Mouse (Mus musculus) heart, postnatal 36 days (tissue): ENCODE data around the gene Sfxn3. TPM values are rescaled to one million over a fixed set of nuclear protein-coding genes. Genes with fewer than 3 reads are reported as not detected.

Experiments used
- DNase-seq, 2 experiments: peaks; one replicate each; pipeline ENCODE4 v3.0.0; 2021 to 2022
- intact Hi-C: fragments of 180-260 bp; cut with DNase I; formaldehyde crosslinking; loops from one replicate; pipeline ENCODE4 v1.15.1; 2025
- total RNA-seq, 2 experiments: library from RNA; stranded (reverse); gene quantifications; 2 replicates each; pipeline ENCODE4 v1.2.3; 2021

Sfxn3 gene
- total RNA-seq, 2 experiments from 2014 or later = 11.6 to 14.2 TPM

GRCm38 (mm10) chr19:45044389-45044927 is 2.8 kb upstream of the Sfxn3 start:
- intact Hi-C loops = no loop called here
- DNase-seq = no peak

DNA sequence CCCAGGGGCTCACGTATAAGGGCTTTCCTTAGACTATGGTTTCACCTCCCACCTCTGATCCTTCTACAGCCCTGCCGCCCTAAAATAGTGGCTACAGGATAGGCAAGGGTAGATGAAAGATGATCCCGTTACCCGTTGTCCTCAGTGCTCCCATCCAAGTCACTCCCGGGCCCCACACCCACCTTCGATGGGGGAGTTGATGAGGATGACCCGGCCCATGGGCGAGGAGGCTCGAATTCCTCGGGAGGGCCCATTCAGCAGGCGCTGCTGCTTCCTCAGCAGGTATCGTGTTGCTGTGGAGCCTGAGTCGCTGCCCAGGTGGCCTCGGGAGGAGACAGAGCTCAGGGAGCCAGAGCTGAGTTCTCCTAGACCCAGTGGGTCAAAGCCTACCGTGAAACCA is 2.1 kb upstream of the Sfxn3 start:
- no peak for DNase-seq
- intact Hi-C loops = no loop called here

GRCm38 (mm10) chr19:45045651-45046050 is 1.7 kb upstream of the Sfxn3 start, which contains the start of gene Pdzd7:
Gene Pdzd7 (minus strand): TSS chr19:45045717.
- no peak for DNase-seq
- intact Hi-C loops = no loop called here

DNA sequence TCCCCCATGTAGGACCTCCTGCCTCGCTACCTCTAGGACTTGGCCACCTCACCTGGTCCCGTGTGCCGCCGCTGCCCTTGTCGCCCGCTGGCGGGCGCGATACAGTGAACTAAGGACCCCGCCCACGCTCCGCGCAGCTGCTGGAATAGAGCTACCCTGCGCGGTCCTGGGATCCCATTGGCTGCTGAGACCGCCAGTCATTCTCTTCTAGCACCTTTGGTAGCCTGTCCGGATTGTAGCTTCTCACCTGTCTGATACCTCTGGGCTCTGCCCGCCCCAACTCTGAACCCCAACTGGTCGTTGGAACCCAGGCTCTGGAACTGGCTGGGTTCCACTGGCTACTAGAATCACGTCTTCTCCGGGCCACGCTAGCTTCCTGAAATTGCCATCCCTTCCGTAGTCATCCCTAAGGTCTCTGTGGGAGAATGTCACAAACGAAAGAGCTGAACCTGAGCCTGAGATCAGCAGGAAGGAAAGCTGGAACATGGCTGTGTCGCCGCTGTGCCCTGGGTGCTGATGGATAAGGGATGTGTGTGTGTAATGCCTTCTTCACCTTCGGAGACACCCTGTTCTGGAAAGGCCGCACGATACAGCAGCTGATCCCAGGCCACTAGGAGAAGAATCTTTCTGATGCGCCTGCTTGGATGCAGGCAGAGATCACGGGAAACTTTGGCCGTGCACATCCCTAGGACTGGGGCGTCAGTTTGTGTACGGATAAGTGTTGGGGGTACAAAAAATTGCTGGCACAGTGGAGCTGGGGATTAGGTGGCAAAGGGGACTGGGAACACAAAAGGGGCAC is 581 bp upstream of the Sfxn3 start:
- DNase-seq = peak; percentile 80 to 83
- intact Hi-C loops = no loop called here

GRCm38 (mm10) chr19:45047935-45048643 is 786 bp downstream of the Sfxn3 start:
- intact Hi-C loops = no loop called here
- DNase-seq = peak; percentile 43 to 66

GRCm38 (mm10) chr19:45048644-45049365 is 1.5 kb downstream of the Sfxn3 start:
- intact Hi-C loops = no loop called here
- no peak for DNase-seq

DNA sequence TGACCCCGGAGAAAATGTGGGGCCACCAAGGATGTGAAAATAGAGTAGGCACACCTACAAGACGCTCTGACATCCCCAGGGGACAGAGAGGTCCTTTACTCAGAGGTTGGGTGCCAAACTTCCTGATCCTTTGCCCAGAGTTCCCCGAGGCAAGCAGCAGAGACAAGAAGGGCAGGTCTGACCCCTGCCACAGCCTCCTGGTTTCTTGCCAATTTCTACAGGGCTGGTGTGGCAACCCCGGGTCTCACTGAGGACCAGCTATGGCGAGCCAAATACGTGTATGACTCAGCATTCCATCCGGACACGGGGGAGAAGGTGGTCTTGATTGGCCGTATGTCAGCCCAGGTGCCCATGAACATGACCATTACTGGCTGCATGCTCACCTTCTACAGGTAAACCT is 2.2 kb downstream of the Sfxn3 start:
- intact Hi-C loops = no loop called here
- no peak for DNase-seq

- intact Hi-C loops = no loop called here
- DNase-seq = no peak
Measured at GRCm38 (mm10) chr19:45053451-45053850, 6.1 kb downstream of the Sfxn3 start.

GRCm38 (mm10) chr19:45054892-45055690 is 7.8 kb downstream of the Sfxn3 start:
- intact Hi-C loops = no loop called here
- DNase-seq = no peak

DNA sequence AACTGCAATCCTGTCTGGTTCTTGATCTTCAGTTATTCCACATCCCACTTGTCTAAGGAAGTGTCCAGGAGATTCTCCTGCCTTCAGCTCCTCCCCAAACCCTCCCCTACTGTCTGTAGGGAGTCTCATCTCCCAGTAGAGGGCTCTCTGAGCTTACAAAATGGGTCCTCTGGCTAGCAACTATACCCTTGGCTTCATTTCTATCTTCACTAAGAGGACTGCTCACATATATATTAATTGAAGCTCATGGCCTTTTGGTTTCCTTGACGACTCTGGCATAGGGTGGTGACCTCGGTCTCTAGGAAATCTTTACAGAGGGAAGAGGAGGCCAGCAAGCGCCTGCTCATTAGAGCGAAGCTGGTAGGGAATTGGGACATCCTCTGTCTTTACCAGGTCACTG is 9.1 kb downstream of the Sfxn3 start:
- intact Hi-C loops = no loop called here
- no peak for DNase-seq

- intact Hi-C loops = no loop called here
- no peak for DNase-seq
Measured at GRCm38 (mm10) chr19:45056908-45057698, 9.8 kb downstream of the Sfxn3 start.

DNA sequence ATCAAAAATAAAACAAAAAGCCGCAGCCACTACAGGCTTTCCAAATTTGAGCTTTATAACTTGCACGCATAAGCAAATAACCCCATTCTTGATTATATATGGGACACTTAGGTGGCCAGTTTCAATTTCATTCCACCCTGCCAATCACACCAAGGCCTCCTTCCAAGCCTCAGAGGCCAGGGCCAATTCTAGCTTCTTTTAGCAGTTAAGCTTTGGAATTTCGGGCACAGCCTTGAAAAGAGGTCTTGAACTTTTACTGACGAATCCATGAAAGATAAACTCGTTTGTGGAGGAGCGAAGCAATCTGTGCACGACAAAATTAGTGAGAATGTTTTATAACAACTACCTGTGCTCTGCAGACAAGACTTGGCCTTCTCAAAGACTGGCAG is 10.4 kb downstream of the Sfxn3 start:
- intact Hi-C loops = loop anchor here (2.0 kb wide), 1 partner anchor 17 kb away; the partner anchor contains the start of gene Kazald1

GRCm38 (mm10) chr19:45058113-45058839 is 11.0 kb downstream of the Sfxn3 start:
- intact Hi-C loops = loop anchor here (2.0 kb wide), 1 partner anchor 17 kb away; the partner anchor contains the start of gene Kazald1

More for the DNA sequence above, 10.4 kb downstream of the Sfxn3 start:
- DNase-seq = no peak

GRCm38 (mm10) chr19:45058841-45059240 is 11.5 kb downstream of the Sfxn3 start:
- intact Hi-C loops = loop anchor here (2.0 kb wide), 1 partner anchor 16 kb away; the partner anchor contains the start of gene Kazald1
- DNase-seq = no peak

More at GRCm38 (mm10) chr19:45058113-45058839, 11.0 kb downstream of the Sfxn3 start:
- DNase-seq = peak; percentile 93 to 94

DNA sequence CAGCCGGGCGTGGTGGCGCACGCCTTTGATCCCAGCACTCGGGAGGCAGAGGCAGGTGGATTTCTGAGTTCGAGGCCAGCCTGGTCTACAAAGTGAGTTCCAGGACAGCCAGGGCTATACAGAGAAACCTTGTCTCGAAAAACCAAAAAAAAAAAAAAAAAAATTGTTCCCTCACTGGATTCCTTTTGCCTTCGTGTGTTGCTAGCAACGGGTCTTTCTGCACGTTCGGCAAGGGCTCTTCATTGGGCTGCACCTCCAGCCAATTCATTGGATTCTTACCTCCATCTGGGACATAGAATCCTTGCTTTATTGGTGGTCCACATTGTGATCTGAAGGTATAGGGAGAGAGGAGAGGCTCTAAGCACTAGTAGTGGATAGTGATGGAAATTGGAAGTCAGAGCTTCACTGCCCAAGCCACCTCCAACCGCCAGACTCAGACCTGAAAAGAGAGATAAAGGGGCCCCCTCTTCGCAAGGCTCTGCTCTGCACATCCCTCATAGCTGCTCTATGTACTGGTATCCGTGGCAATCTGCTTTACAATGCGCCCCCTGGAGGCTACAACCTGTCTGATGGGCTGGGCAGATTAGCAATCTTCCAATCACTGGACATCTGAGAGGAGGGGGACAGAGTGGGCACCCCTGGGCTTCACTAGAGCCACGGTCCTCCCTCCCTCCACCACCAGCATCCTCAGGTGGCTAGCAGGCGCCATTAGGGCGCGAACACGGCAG is 16.4 kb downstream of the Sfxn3 start:
- intact Hi-C loops = no loop called here
- peak in 1 of 2 experiments; percentile 63 for DNase-seq

- intact Hi-C loops = no loop called here
- DNase-seq = no peak
Measured at GRCm38 (mm10) chr19:45065226-45065625, 17.9 kb downstream of the Sfxn3 start.

DNA sequence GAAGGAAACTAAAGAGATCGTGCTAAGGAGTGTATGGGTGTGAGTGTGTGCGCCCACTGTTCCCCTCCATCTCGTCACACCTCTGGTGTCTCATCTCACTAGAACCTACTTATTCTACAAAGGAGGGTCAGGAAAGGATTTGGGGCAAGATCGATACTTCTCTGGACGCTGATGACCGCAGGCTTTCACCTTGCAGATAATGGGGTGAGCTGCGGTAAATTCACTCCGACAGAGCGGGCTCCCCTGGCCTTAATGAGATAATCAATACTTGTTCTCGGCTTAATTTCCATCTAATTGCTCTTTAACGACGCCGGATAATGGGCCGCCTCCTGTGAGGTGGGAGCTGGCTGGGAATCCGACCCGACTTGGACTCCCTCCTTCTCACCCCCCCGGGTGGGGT is 19.9 kb downstream of the Sfxn3 start:
- intact Hi-C loops = no loop called here
- DNase-seq = no peak
